In the genomic region with DNA sequence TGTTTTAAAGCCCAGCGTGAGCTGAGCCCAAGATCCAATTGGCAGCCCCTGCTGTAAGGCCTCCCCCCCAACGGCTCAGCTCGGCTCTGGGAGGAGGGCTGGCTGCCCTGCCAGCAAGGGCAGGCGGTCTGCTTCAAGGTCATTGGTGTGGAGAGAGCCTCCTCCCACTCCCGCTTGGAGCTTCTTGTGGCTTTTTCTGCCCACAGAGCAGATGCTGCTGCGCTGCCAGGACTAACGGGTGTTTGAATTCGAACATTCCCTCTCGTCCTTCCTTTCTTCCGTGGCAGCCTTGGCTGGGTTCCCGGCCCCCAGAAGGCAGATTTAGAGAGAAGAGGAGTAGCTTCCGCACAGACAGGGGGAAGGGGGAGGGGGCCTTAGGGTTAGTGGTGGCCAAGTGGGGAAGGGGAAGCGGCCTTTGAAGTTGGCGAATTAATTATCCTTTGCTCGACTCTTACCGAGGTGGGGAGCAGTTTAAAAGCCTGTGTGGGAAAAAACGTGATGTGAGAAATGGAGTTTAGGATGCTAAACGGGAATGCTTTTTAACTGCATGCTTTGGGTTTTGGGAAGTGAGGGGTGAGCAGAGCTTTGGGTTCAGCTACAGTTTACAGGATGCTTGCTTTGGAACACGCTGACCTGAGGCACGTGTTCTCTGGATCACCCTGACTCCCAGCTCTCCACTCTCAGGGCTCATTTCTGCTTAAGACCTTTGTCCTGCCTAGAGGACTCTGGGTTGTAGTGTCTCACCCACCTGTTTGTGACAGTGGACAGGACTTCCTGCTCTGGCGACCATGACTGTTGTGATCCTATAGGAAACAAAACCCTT, we compare ENCODE assay signal across 8 mouse cellular contexts.
A peak's percentile ranks its signal among the peaks of the same experiment; 100 is the strongest.
DNase-seq lines count a peak whose midpoint lies in the region; ATAC-seq and TF ChIP-seq lines count a peak whose summit lies in the region.

No protein-coding gene starts in this region.

- H3K4me3 ChIP-seq in ES-E14 (ENCODE audit: insufficient read depth in 1 of 2, low read depth in 1 of 2, low read length in 2 of 2, poor library complexity in 1 of 2, severe bottlenecking in 1 of 2) = peak overlapping the region in 1 of 2 experiments; percentile 35; a peak in 1 of 4 replicates
- H3K4me3 ChIP-seq in forebrain, embryonic 11.5 days (ENCODE audit: low read depth, low read length) = no peak overlapping the region; the same call in 1 of the 2 replicates

- peak overlapping the region; percentile 43 for H3K4me2 ChIP-seq in forebrain, embryonic 11.5 days (ENCODE audit: low read depth, low read length, severe bottlenecking)

- H3K9ac ChIP-seq in ES-E14 (ENCODE audit: insufficient read depth, low read depth, low read length, poor library complexity, severe bottlenecking) = no peak overlapping the region; the same call in 1 of the 2 replicates
- peak overlapping the region; percentile 54 for H3K9ac ChIP-seq in forebrain, embryonic 11.5 days (ENCODE audit: low read length)

- H3K4me1 ChIP-seq in ES-E14 (ENCODE audit: control insufficient read depth in 2 of 2, insufficient read depth in 2 of 2, low read length in 2 of 2, poor library complexity in 1 of 2) = peaks cover 2 to 4% of the 10 kb centered on the region in 2 experiments; a peak in 2 of 4 replicates
- peaks cover 14% of the 10 kb centered on the region for H3K4me1 ChIP-seq in forebrain, embryonic 11.5 days (replicated peaks; ENCODE audit: control insufficient read depth, insufficient read depth, low read length)

- H3K27ac ChIP-seq in ES-E14 (ENCODE audit: insufficient read depth, low read depth, low read length, poor library complexity, severe bottlenecking) = no peak overlapping the region
- H3K27ac ChIP-seq in forebrain, embryonic 11.5 days (ENCODE audit: low read depth, low read length) = peak overlapping the region; percentile 46

- H3K9me3 ChIP-seq in ES-E14 (ENCODE audit: control insufficient read depth, insufficient read depth, low read depth, low read length) = no peaks in the 10 kb centered on the region
- H3K9me3 ChIP-seq in forebrain, embryonic 11.5 days (ENCODE audit: control insufficient read depth, low read length) = no peaks in the 10 kb centered on the region

- H3K27me3 ChIP-seq in forebrain, embryonic 11.5 days (ENCODE audit: control insufficient read depth, insufficient read depth, low read length) = no peaks in the 10 kb centered on the region

- no peak for TF ChIP-seq CTCF in brain, embryonic 14.5 days (IDR thresholded peaks at IDR 0.05; ENCODE audit: borderline replicate concordance, extremely low read depth, insufficient read depth, insufficient read length)

- TF ChIP-seq POLR2A in brain, embryonic 14.5 days (IDR thresholded peaks at IDR 0.05; ENCODE audit: borderline replicate concordance, extremely low read depth, insufficient read depth, insufficient read length, poor library complexity, severe bottlenecking) = no peak

- H3K36me3 ChIP-seq in ES-E14 (ENCODE audit: control insufficient read depth, insufficient read depth, low read length, poor library complexity, severe bottlenecking) = no peaks in the 10 kb centered on the region
- H3K36me3 ChIP-seq in forebrain, embryonic 11.5 days (ENCODE audit: control insufficient read depth, insufficient read depth, low read length) = no peaks in the 10 kb centered on the region

- peak; percentile 30 for DNase-seq in ES-E14 (ENCODE audit: low read depth, low spot score)
- peak; percentile 96 for DNase-seq in brain, embryonic 14.5 days (ENCODE audit: low read depth)
- peak; percentile 74 for DNase-seq in forebrain, embryonic 11.5 days (ENCODE audit: low spot score)
- peak; percentile 55 for DNase-seq in heart, postnatal 4 days
- peak; percentile 71 to 75 for DNase-seq in layer of hippocampus, postnatal 25 days (ENCODE audit: extremely low spot score in 1 of 2, low spot score in 1 of 2)
- DNase-seq in lung, postnatal 14 days = peak; percentile 41
- DNase-seq in retina, embryonic 14.5 days (ENCODE audit: low spot score) = peak; percentile 72
- no peak for DNase-seq in yolk sac, embryonic 10.5 days (ENCODE audit: low spot score)

- WGBS in forebrain, embryonic 11.5 days = under 1% methylated on average over 21 of the region's 21 CpGs

- ATAC-seq in forebrain, embryonic 11.5 days (replicated peaks; ENCODE audit: low FRiP score) = peak; percentile 92

- in situ Hi-C loops in ES-E14 (cut with MboI; ENCODE audit: low sequenced_read_pairs in 2 of 2, unreplicated experiment in 2 of 2) = no loop called here

TF ChIP-seq in ES-E14, 5 proteins besides CTCF, POLR2A, EP300 and RAD21:
- TF ChIP-seq HCFC1 (IDR thresholded peaks at IDR 0.05; ENCODE audit: borderline replicate concordance, insufficient read depth, low read length) = no peak
- no peak for TF ChIP-seq ZC3H11A (IDR thresholded peaks at IDR 0.05; ENCODE audit: borderline replicate concordance, low read depth, low read length)
- TF ChIP-seq CHD2 (IDR thresholded peaks at IDR 0.05; ENCODE audit: low read depth, low read length) = no peak
- TF ChIP-seq ZNF384 (IDR thresholded peaks at IDR 0.05; ENCODE audit: low read depth, low read length) = no peak
- TF ChIP-seq MAFK (IDR thresholded peaks at IDR 0.05; ENCODE audit: insufficient read depth, low read depth, low read length) = no peak
